Mouse (Mus musculus) 3134 (cell line): Measurements from ENCODE around the gene Col6a2.

Source experiments
- DNase-seq: peaks from one replicate; pipeline ENCODE4 v3.0.0-alpha.2; 2011; ENCODE audit warnings: low spot score; ENCODE audit not compliant: insufficient read length; ENCODE audit errors: extremely low read depth

The Col6a2 gene

DNA sequence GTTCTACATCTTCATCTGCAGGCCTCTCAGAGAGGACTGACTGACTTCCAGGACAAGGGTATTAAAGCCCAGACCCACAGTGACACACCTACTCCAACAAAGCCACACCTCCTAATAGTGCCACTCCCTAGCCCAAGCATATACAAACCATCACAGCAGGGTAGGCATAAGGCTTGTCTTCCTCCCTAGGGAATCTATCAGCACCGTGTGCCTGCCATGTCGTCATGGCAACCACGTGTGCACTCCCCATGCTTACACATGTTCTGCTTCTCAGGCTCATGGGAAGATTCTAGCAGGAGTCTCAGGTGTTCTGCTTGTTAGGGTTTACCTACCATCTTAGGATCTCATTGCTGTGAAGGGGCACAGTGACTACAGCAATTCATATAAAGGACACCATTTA is 71.9 kb downstream of the Col6a2 start:
- no peak for DNase-seq

DNA sequence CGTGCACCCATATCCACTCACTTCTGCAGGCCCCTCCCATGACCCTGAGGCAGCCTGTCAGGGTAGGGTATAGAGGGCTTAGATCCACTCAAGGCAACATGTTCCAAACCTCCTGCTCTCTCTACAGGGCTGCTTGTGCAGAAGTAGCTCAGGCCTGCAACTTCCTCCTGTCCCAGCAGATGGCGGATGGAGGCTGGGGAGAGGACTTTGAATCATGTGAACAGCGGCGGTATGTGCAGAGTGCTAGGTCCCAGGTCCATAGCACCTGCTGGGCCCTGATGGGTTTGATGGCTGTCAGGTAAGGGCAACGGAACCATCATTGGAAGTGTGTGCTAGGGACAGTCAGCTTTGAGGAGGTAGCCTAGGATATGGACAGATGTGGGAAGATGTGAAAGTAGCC is 73.0 kb downstream of the Col6a2 start:
- DNase-seq: no peak

DNA sequence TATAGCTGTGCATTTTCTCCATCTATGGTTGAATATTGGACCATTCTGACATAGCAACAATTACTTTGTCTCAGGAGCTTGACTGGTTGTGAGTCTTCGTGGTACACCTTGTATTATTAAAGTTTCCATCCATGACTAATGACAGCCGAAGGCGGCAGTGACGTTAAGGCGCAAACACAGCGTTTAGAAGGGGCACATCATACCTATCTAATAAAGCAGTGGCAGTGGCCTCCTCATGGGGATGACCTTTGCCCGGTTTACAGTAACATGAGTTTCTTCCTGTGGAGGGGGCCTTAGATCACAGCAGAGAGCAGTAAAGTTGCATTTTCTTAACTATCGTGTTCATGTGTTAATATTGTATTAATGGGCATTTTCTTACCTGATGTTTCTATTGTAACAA is 75.2 kb downstream of the Col6a2 start:
- no peak for DNase-seq

DNA sequence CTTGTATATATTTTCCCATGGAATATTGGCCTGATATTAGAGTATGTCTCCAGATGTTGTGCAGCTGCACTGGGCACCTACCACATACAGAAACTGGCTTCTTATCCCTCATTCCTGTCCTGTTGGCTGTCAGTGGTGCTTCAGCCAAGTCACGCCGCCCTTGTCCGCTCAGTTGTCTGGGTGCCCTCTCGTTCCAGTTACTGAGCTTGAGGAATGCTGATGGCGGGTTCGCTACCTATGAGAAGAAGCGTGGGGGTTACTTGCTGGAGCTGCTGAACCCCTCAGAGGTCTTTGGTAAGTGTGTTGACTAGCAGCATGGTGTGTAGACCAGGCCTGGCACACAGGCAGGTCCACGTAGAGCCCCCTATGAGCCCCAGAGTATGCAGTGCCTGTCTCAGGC is 76.9 kb downstream of the Col6a2 start:
- no peak for DNase-seq
